Mouse (Mus musculus) megakaryocyte-erythroid progenitor cell, adult 5-6 weeks (primary cell): ENCODE data around the gene Gtdc1. TPM values are rescaled to one million over a fixed set of nuclear protein-coding genes. Genes with fewer than 3 reads are reported as not detected.
A peak's percentile ranks its signal among the peaks of the same experiment; 100 is the strongest.

Experiments used
- ATAC-seq: replicated peaks from 2 replicates; pipeline ENCODE4 v1.8.0; 2016; ENCODE audit warnings: mild to moderate bottlenecking, inconsistent platforms; ENCODE audit not compliant: severe bottlenecking, poor library complexity, low FRiP score, low TSS enrichment
- total RNA-seq, 2 experiments: library from RNA; stranded (forward) in 1 of 2; stranded (reverse) in 1 of 2; fragments of 200-1000, 215-1000 nt in 1 of 2; fragments of >200 nt in 1 of 2; fragmentation: Nextera tagmentation in 1 of 2; gene quantifications; 2 replicates each; pipeline ENCODE4 v1.2.3; 2014 to 2017

Gtdc1 gene
- total RNA-seq, 2 experiments from 2014 or later = 22.0 to 23.0 TPM

DNA sequence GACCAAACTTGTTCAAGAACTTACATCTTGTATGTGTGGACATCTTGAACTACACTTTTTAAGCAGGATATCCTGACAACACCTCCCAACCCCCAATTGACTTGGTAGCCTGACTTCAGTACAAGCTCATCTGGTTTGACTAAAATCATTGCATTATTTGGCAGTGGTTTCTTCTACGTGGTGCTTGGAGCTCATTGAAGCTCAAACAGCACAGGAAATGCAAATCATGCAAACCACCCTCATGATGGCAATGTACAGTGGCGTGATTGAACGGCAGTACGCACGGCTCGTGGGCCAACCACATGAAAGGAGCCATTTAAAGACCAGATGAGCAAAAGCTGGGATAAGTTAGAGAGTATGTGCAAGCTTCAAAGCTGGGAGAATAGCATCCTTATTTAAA, 123.0 kb downstream of the Gtdc1 start:
- no peak for ATAC-seq

DNA sequence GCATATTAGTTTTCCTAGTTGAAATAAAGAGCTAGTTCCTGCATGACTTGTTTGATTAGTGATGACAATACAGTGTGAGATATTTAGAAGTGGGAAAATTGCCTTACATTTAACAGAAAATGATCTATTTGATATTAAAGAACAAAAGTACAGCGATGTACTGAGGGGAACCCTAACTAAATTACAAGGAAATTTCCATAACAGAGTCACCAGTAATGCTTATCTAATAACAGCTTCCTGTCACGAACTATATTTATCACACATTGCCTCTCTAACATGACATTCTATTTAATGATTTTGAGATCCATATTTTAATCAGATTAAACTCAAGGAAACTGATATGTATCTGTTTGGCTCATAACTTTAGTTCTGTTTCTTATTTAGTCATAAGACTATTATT, 126.1 kb downstream of the Gtdc1 start:
- no peak for ATAC-seq

DNA sequence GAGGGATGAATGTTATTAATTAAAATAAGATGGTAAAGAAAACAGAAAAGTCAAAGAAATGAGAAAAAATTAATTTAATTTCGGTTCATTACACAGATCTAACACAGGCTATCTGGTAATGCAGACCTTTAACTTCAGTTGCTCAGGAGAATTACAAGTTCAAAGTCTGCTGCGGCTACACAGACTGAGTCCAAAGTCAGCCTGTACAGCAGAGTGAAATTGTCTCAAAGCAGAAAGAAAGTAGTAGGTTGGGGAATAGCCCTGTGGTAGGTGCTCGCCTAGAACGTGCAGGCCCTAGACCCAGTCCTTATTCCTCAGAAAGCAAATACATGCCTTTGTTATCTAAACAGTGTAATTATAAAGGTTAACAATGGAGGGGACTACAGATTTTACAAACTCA, 135.6 kb downstream of the Gtdc1 start:
- ATAC-seq = no peak

DNA sequence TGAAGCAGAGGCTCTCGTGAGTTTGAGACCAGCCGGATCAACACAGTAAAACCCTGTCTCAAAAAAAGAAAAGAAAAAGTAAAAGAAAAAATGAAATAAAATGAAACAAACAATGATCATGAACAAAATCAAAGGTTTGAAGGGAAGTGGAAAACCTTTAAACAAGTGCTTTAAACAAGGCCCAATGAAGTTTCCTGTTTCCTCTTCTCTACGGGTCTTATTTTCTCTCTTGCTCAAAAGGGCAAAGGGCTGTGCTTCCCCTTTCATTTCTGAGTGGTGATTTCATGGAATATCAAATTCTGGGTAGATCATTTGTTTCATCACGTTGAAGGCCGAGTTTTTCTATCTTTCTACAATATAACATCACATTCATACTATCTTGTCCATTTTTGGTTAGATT, 136.3 kb downstream of the Gtdc1 start:
- no peak for ATAC-seq

DNA sequence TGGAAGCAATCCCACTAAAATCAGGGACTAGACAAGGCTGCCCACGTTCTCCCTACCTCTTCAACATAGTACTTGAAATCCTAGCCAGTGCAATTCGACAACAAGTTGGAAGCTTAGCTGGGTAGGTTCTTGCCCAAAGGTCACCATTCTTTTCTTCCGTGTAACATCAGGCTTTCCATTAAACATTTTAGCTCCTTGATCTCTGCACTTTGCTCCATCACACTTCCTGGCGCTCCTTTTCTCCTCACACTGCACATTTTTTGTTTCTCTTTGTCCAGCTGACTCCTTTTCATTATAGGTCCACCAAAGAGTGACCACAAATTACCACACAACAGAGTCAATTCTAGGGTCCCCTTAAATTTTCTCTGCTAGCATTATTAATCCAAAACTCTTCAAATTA, 144.7 kb downstream of the Gtdc1 start:
- no peak for ATAC-seq

DNA sequence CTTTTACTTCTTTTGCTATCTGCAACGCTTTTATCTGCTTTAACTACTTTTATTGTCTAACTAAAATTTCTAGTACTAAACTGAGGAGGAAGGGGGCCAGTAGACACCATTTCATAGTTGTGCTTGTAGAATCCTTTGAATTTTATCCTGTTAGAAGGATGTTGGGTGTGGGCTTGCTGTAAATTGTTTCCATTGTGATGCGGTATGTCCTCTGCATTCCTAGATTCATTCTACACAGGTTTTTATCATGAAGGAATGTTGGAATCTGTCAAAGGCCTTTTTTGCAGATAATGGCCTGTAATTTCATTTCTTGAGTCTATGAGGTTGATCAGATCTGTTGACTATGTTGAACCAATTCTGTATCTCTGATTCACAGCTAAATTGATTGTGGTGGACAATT, 146.5 kb downstream of the Gtdc1 start:
- ATAC-seq = no peak

DNA sequence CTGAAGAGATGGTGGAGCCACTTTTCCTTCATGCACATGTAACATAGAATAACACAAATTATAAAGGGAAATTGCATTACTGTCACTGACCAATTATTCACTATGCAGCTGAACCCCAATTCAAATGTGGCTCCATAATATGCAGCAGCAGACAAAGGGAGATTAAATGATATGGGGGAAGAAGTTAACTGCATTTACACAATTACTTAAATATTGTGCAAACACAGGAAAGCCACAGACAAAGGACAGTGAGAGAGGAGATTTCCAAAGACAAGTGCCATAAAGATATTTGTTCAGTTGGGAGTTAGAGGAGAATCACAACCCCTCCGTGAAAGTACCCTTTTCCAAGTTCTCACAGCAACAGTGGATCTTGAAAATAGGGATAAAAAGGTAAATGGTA, 163.6 kb downstream of the Gtdc1 start:
- ATAC-seq = no peak

DNA sequence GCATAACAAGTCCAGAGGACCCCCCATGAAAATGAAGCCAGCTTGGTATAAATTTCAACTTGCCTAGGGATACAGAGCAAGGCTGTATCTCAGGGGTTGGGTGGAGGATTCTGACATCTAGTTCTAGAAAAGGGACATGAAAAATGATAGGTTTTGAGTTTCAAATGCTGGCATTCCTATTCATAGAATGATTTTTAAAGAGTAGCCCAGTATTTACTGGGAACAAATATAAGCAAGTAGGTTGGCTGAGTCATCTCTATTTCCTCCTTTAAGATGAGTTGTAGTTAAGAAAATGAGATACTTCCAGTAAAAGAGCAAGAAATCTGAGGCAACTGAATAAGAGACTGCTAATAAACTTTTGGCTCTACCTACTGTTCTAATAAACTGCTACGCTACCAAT, 190.8 kb downstream of the Gtdc1 start:
- ATAC-seq = no peak

DNA sequence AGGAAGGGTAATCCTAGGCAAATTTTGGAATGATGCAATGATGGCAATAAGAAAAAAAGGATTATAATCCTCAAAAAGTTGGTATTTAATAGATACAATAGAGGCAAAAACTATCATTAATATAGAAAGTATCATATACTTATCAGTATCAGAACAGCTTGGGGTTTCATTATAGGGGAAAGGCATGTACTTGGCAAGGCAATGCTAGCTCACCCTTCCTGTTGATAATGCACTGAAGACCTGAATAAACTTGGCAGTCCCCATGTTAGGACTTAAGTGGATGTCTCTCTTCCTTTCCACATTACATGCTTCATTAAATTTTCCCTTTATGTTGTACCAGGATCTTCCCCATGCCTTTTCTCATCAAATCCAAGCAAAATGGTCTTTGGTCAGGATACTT, 206.0 kb downstream of the Gtdc1 start:
- peak; percentile 85 for ATAC-seq

DNA sequence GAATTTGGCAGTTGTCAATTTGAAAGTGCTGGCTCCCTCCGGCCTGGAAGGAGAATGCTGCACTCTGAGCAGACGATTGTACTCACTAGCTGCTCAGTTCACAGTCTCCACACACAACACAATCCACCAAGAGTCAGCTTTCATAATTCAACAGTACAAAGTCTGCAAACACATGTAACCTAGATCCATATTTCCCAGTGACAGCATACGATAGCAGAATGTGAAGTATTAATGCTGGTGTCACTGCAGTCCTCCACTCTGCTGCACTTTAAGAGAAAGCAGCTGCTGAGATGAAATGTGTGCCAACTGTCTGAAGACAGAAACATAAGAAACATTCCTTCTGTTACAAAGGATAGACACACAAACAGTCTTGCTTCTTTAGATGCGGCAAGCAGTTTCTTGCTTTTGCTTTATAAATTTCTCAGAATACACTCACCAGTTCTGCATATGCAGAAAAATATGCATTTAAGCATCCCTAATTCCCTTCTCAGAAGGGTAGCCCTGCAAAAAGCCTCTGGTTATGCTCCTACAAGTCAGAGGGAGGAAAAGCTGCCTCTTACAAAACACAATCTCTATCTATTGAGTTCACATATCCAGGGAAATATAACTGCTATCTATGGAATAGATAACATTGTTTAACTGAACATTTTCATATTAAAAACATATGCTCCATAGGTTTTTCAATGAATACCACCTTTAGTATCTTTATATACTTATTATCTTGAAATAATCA, 221.4 kb downstream of the Gtdc1 start:
- no peak for ATAC-seq

DNA sequence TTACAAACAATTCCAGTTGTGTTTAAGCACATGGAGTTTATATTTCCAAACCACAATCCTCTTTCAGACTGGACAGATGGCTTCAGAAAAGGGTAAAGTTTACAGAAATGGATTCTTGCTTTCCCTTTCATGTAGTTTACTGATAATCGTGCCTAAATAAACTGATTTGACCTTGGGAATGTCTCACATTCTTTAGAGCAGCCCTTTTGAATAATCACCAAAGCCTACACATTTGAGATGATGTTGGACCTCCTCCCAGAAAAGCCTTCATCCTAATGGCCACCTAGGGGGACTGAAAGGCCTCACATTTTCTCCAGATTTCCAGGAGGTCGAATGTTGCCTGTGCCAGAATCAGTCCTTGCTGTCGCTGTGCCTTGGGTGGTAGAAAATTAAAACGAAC, 227.2 kb downstream of the Gtdc1 start:
- ATAC-seq = no peak

DNA sequence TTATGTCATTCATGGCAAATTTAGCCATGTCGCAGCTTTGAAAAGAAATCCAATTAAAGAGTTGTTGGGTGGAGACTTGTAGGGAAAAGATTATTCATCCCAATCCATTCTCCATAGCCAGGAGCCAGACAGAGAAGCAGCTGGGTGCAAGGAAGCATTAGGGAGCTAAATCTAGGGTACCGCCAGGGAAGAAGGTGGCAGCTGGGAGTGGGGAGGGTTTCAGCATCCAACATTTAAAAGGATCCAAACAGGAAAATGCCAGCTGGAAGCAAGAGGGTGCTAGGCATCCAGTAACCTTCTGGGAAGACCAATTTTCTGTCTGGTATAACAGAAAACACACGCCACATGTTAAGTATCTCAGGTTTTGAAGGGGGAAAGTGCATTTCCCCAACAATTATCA, 231.0 kb downstream of the Gtdc1 start:
- no peak for ATAC-seq

DNA sequence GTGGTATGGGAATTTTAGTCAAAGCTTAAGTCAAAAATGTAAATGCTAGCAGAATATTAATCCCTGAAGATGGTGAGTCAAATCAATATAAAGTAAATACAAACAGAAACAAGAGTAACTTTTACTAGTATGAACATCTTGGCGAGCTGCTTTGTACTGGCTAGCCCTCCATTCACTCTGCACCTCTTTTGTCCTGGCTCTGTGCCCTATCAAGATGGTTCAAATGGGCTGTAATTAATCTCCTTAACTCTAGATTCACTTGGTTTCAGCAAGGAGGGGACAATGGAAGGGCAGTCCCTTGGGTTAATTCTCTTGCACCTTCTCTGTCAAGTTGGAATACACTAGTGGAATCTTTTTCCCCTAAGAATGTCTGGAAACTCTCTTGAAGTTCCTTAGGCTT, 233.6 kb downstream of the Gtdc1 start:
- ATAC-seq = no peak

DNA sequence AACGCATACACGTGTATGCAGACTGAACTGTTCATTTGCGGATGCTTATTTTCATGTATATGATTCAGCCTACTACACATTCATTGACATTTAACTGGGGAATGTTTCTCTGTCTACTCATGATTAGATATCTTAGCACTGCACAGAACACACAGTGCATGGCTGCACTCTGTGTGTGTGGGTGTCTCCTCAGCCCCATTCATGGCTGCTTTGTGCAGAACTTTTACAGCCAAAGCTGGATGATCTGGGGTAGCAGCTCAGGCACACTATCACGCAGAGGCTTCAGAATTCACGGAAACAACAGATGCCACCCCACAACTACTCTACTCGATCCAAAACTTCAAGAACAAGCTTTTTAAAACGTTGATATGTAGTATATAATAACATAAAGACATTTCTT, 263.4 kb downstream of the Gtdc1 start:
- no peak for ATAC-seq

DNA sequence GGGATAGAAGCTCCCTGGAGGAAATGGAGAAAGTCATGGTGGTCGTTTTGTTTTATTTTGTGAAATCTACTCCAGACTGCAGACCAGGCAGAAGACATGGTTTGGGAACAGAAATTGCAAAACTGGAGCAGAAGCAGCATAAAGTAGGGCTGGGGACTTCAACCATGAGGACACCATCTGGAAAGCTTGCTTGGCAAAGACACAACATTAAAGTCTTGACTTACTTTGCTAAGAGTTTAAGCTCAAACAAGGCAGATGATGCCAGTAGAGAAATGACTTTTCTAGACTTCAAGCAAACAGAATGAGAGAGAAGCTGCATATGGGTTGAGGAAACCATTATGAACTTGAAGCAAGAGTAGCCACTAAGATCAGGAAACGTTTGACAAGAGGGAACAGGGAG, 267.6 kb downstream of the Gtdc1 start:
- ATAC-seq = no peak

DNA sequence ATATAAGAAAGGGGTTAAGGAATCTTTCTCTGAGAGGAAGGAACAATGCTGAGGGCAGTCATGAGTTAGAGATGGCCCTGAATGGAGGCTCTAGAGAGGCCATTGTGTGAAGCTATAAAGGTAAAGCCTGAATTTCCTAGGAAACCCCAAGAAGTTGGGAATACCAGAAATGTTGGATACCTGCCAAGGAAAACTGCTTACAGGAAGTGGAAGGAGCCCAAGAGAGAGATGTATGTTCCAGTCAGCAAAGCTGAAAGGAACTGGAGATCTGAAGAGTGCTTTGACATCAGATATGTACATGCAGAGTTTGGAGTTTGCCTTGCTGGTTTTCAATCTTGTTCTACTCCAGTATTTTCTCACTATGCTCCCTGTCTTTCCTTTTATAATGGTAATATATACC, 268.4 kb downstream of the Gtdc1 start:
- ATAC-seq = no peak

DNA sequence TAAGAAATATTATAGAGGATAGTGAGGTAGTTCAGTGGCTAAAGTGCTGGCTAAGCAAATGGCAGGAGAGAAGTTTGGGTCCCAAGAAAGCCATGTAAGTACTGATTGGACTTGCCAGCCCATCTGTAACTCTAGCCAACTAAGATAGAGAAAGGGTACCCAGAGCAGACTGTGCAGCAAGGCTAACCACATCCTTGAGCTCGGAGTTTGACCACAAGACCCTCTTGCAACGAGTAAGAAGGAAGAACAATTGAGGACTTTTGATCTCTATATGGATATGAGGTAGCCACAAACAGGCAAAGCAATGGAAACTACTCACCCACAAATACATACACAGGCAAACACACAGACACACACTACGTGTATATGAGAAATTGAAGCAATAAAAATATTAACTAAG, 278.9 kb downstream of the Gtdc1 start:
- ATAC-seq = no peak

DNA sequence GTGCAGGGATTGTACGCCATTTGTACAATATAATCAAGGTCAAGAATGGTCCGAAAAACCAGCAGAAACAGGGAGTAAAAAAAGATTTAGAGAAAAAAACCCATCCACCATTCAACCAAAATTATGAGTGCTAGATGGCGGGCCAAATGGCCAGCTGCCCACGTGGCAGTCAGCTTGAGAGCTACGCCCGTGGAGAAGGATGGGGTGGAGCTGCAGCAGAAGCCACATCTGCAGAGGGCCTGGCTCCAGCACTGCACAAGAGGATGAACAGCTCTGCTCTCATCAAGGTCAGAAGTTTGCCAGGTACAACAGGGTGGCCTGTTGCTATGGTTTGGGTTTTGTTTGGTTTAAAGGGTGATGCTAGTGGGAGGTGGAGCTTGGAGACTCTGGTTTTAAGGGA, 281.1 kb downstream of the Gtdc1 start:
- ATAC-seq = no peak

DNA sequence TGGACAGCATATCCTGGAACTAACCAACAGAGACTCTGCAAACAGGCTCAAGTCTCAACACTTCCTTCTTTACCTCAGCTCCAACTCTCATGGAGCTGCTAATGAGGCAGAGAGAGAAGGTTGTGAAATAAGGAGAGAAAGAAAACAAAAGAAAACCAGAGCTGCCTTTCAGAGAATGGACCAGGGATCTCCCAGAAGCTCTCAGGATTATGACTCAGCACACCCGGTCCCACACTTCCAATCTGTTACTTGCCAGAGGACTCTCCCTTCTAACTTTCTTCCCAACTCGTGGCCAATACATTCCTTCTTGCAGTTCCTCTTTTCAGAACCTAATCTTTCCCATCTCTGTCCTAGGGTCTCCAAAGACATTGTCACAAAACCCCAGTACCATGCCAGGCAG, 288.1 kb downstream of the Gtdc1 start:
- no peak for ATAC-seq

DNA sequence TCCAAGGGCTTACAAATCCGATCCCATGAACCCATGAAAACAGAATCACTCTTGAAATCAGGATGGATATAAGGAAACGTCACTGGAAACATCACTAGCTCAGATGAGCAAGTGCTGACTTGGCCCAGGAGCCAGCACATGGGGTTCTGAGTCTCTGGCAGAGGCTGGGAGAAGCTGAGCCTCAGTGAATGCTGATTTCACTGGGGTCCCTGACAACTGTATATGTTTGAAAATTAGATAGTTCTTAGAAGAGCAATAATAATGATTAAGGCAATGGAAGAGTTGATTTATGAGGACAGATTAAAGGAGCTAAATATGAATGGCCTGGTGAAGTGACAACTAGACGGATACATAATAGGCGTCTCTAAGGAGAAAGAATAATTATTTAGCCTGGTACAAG, 289.3 kb downstream of the Gtdc1 start:
- no peak for ATAC-seq

DNA sequence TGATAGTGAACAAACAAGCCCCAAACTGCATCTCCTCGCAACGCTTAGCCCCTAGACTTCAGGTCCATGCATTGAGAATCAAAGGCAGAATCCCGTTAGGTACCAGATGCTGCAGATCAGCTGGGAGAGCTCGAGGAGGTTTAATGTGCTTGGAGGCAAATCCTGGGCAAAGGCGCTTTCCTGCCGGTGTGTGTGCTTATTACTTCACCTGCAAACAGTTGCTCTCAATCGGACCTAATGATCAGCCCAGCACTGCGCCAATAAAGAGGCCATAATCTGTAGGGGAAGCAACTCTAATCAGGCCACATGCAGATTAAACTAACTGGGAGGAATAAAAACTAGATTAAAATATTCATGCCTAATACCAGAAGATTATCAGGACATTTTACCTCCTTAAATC, 293.5 kb downstream of the Gtdc1 start:
- no peak for ATAC-seq

DNA sequence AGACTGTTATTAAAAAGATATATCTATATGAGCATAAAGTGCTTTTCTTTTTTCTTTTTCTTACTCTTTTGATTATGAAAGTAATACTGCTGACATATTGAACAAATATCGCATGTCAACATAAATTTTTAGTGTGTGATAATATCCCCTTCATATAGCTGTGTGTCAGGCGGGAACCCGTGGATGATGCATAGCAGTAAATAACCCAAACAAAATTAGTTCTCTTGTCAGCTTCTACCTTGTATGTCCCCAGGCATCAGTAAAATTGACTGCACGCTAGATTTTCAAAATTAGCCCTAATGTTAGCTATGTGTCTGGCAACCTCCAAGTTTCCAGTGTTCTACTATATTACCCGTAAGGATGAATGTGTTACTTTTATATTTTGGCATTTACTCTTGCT, 294.4 kb downstream of the Gtdc1 start:
- no peak for ATAC-seq
